Mouse (Mus musculus) heart, adult 2 months (tissue): ENCODE measurements around the gene Isca2. TPM values are rescaled to one million over a fixed set of nuclear protein-coding genes. Genes with fewer than 3 reads are reported as not detected.

ENCODE experiments used
- DNase-seq, 2 experiments: peaks; one replicate each; pipeline ENCODE4 v3.0.0; 2021
- H3K27ac ChIP-seq: fragments of 200-600 bp; 2 replicates; pipeline ENCODE4 v1.8.1; 2022
- H3K27me3 ChIP-seq: fragments of 200-500 bp; 2 replicates; pipeline ENCODE4 v1.6.1; 2012; ENCODE audit warnings: mild to moderate bottlenecking, low read length, inconsistent platforms, mixed read lengths; ENCODE audit not compliant: control insufficient read depth, insufficient read depth
- H3K36me3 ChIP-seq: fragments of 200-500 bp; 2 replicates; pipeline ENCODE4 v1.6.1; 2012; ENCODE audit warnings: low read length, inconsistent platforms; ENCODE audit not compliant: control insufficient read depth, insufficient read depth
- H3K4me1 ChIP-seq: fragments of 200-500 bp; 2 replicates; pipeline ENCODE4 v1.6.1; 2011; ENCODE audit warnings: low read length; ENCODE audit not compliant: control insufficient read depth, insufficient read depth
- H3K4me3 ChIP-seq: fragments of 200-600 bp; 2 replicates; pipeline ENCODE4 v1.8.1; 2022
- H3K79me2 ChIP-seq: fragments of 200-500 bp; replicated peaks from 2 replicates; pipeline ENCODE4 v1.6.1; 2012; ENCODE audit warnings: mild to moderate bottlenecking, inconsistent platforms, low read length, moderate library complexity, mixed read lengths; ENCODE audit not compliant: control insufficient read depth, insufficient read depth
- H3K9ac ChIP-seq: fragments of 200-500 bp; 2 replicates; pipeline ENCODE4 v1.6.1; 2012; ENCODE audit warnings: low read depth, mild to moderate bottlenecking, control low read depth, inconsistent platforms, low read length, mixed read lengths
- CTCF ChIP-seq: fragments of 200-600 bp; IDR thresholded peaks from 2 replicates; pipeline ENCODE4 v1.8.1; 2022; ENCODE audit warnings: antibody characterized with exemption, mild to moderate bottlenecking, moderate library complexity
- EP300 ChIP-seq: fragments of 200-500 bp; IDR thresholded peaks from 2 replicates; pipeline ENCODE4 v1.6.1; 2011; ENCODE audit warnings: low read depth, low read length, control low read depth; ENCODE audit not compliant: insufficient read depth
- POLR2A ChIP-seq: fragments of 200-500 bp; IDR thresholded peaks from 2 replicates; pipeline ENCODE4 v1.6.1; 2011; ENCODE audit warnings: mild to moderate bottlenecking, low read depth, low read length, control low read depth; ENCODE audit not compliant: insufficient read depth
- WGBS: fragments of 180-500 bp; shearing (Covaris S2); methylation state at CpG from one replicate; pipeline ENCODE4 v1.1.7; 2018; 5-methylcytosine and 5-hydroxymethylcytosine counted together
- intact Hi-C: fragments of 180-260 bp; cut with DNase I; formaldehyde crosslinking; loops from one replicate; pipeline ENCODE4 v1.15.1; 2025
- polyA plus RNA-seq: library from polyadenylated mRNA; depleted of rRNA; stranded (reverse); fragments of >200 nt; gene quantifications from 2 replicates; pipeline ENCODE4 v1.2.3, GENCODE M21; 2012
- total RNA-seq, 2 experiments: library from RNA; stranded (reverse); gene quantifications; 2 replicates each; pipeline ENCODE4 v1.2.3; 2021

Isca2 gene
- total and polyA plus RNA-seq, 3 experiments, result 87.1 to 91.0 (median 90.3) TPM

- no peaks in the 10 kb centered on the region for H3K36me3 ChIP-seq
- no peak overlapping the region for H3K27ac ChIP-seq
- TF ChIP-seq CTCF, result no peak
- no peak for TF ChIP-seq EP300
- TF ChIP-seq POLR2A, result no peak
- WGBS, result 48% methylated on average over 5 of the region's 5 CpGs
- no peak overlapping the region for H3K9ac ChIP-seq
- no peak for DNase-seq
- no peak overlapping the region for H3K4me3 ChIP-seq
- intact Hi-C loops, result no loop called here
- no peaks in the 10 kb centered on the region for H3K79me2 ChIP-seq
- no peaks in the 10 kb centered on the region for H3K27me3 ChIP-seq
- peaks cover 5% of the 10 kb centered on the region for H3K4me1 ChIP-seq
These were observed 33.7 kb downstream of the Isca2 start for GRCm38 (mm10) chr12:84806726-84807125.

GRCm38 (mm10) chr12:84807351-84807750, 34.3 kb downstream of the Isca2 start:
- no peak overlapping the region for H3K9ac ChIP-seq
- no peak overlapping the region for H3K4me3 ChIP-seq
- no peaks in the 10 kb centered on the region for H3K27me3 ChIP-seq

GRCm38 (mm10) chr12:84809033-84809432, 36.0 kb downstream of the Isca2 start:
- intact Hi-C loops, result no loop called here
- 64% methylated on average over 6 of the region's 6 CpGs for WGBS
- peak in 1 of 2 experiments; percentile 14 for DNase-seq

More at GRCm38 (mm10) chr12:84807351-84807750, 34.3 kb downstream of the Isca2 start:
- DNase-seq, result no peak
- 76% methylated on average over 13 of the region's 13 CpGs for WGBS
- Histone ChIP-seq H3K36me3 (no peaks in the 10 kb centered on the region), H3K79me2 (no peaks in the 10 kb centered on the region), H3K4me1 (peaks cover 3% of the 10 kb centered on the region), H3K27ac (no peak overlapping the region)
- TF ChIP-seq POLR2A (no peak), EP300 (no peak), CTCF (no peak)
- intact Hi-C loops, result no loop called here

GRCm38 (mm10) chr12:84810810-84811209, 37.8 kb downstream of the Isca2 start:
- H3K27ac ChIP-seq, result no peak overlapping the region
- no peaks in the 10 kb centered on the region for H3K36me3 ChIP-seq
- H3K27me3 ChIP-seq, result no peaks in the 10 kb centered on the region
- no peak for DNase-seq
- intact Hi-C loops, result no loop called here
- WGBS, result 71% methylated on average over 1 of the region's 1 CpGs
- no peak for TF ChIP-seq CTCF
- no peak for TF ChIP-seq POLR2A
- TF ChIP-seq EP300, result no peak
- no peak overlapping the region for H3K9ac ChIP-seq
- no peaks in the 10 kb centered on the region for H3K79me2 ChIP-seq
- H3K4me1 ChIP-seq, result peaks cover 1% of the 10 kb centered on the region; the same call in 1 of the 2 replicates
- H3K4me3 ChIP-seq, result no peak overlapping the region

More at GRCm38 (mm10) chr12:84809033-84809432, 36.0 kb downstream of the Isca2 start:
- Histone ChIP-seq H3K27me3 (no peaks in the 10 kb centered on the region), H3K79me2 (no peaks in the 10 kb centered on the region), H3K9ac (no peak overlapping the region), H3K36me3 (no peaks in the 10 kb centered on the region), H3K27ac (no peak overlapping the region), H3K4me1 (peaks cover 3% of the 10 kb centered on the region), H3K4me3 (no peak overlapping the region)
- TF ChIP-seq POLR2A (no peak), CTCF (no peak), EP300 (no peak)

- Histone ChIP-seq H3K9ac (no peak overlapping the region), H3K27me3 (no peaks in the 10 kb centered on the region), H3K27ac (no peak overlapping the region), H3K4me1 (peaks cover 1% of the 10 kb centered on the region; the same call in 1 of the 2 replicates), H3K36me3 (no peaks in the 10 kb centered on the region), H3K4me3 (no peak overlapping the region), H3K79me2 (no peaks in the 10 kb centered on the region)
- peak in 1 of 2 experiments; percentile 16 for DNase-seq
- intact Hi-C loops, result no loop called here
- no peak for TF ChIP-seq CTCF
- TF ChIP-seq POLR2A, result no peak
- TF ChIP-seq EP300, result no peak
- 35% methylated on average over 4 of the region's 4 CpGs for WGBS
These were observed 38.5 kb downstream of the Isca2 start for GRCm38 (mm10) chr12:84811510-84811909.

- TF ChIP-seq POLR2A (no peak), CTCF (peak; percentile 34), EP300 (no peak)
- H3K27ac ChIP-seq, result no peak overlapping the region
- H3K4me1 ChIP-seq, result peaks cover 1% of the 10 kb centered on the region; the same call in 1 of the 2 replicates
- no peaks in the 10 kb centered on the region for H3K36me3 ChIP-seq
- DNase-seq, result peak in 1 of 2 experiments; percentile 13
- no peaks in the 10 kb centered on the region for H3K79me2 ChIP-seq
- H3K4me3 ChIP-seq, result no peak overlapping the region
- no peaks in the 10 kb centered on the region for H3K27me3 ChIP-seq
- H3K9ac ChIP-seq, result no peak overlapping the region
- intact Hi-C loops, result no loop called here
- 49% methylated on average over 3 of the region's 3 CpGs for WGBS
These were observed 39.0 kb downstream of the Isca2 start for GRCm38 (mm10) chr12:84812004-84812403.

- no peak for TF ChIP-seq POLR2A
- TF ChIP-seq CTCF, result peak; percentile 28
- H3K27me3 ChIP-seq, result no peaks in the 10 kb centered on the region
- H3K36me3 ChIP-seq, result no peaks in the 10 kb centered on the region
- H3K4me3 ChIP-seq, result no peak overlapping the region
- intact Hi-C loops, result no loop called here
- 61% methylated on average over 7 of the region's 7 CpGs for WGBS
- DNase-seq, result no peak
- H3K4me1 ChIP-seq, result peaks cover 1% of the 10 kb centered on the region; the same call in 1 of the 2 replicates
- H3K79me2 ChIP-seq, result no peaks in the 10 kb centered on the region
- no peak overlapping the region for H3K9ac ChIP-seq
- no peak overlapping the region for H3K27ac ChIP-seq
These were observed 40.7 kb downstream of the Isca2 start for GRCm38 (mm10) chr12:84813773-84814172.
